Mouse (Mus musculus): ENCODE data around the gene Cyp20a1.

The Cyp20a1 gene

GRCm38 (mm10) chr1:60342808-60343629 lies at the start of gene Cyp20a1:
Gene Cyp20a1 (plus strand): TSS chr1:60343323.
- peak; percentile 96 for ATAC-seq (ENCODE audit: low TSS enrichment)

DNA sequence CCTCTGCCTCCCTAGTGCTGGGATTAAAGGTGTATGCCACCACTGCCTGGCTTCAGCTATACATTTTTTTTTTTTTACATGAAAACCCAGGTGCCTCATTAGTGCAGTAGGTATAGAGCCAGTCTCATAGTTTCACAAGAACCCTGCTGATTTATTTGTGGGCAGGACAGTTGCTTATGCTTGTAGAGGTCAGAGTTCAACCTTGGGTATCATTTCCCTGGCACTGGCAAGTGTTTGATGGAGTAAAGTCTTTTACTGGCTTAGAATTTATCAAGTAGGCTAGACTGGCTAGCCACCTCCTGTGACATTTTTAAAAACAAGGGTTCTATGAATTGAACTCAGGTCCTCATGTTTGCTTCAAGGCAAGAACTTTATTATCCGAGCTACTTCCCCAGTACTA lies 49.2 kb upstream of the Cyp20a1 start:
- ATAC-seq (ENCODE audit: low TSS enrichment), result no peak

- peak; percentile 15; the same call in 1 of the 2 replicates for ATAC-seq (ENCODE audit: low TSS enrichment)
These were observed 720 bp downstream of the Cyp20a1 start for GRCm38 (mm10) chr1:60343630-60344455.

GRCm38 (mm10) chr1:60344670-60345069 lies 1.5 kb downstream of the Cyp20a1 start:
- ATAC-seq (ENCODE audit: low TSS enrichment), result no peak

DNA sequence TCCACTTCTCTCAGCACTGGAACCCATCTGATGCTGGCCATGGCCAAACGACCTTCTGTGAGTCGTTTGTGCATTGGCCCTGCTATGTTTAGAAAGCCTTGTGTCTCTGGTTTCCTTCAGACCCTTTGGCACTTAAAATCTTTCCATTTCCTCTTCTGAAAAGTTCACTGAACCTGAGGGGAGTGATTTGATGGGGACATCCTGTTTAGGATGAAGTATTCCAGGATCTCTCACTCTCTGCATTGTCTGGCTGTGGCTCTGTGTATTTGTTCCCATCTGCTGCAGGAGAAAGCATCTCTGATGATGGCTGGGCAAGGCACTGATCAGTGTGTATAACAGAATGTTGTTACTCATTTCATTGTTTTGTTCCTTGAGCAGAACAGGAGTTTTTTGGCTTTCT lies 2.6 kb downstream of the Cyp20a1 start:
- ATAC-seq (ENCODE audit: low TSS enrichment), result no peak

DNA sequence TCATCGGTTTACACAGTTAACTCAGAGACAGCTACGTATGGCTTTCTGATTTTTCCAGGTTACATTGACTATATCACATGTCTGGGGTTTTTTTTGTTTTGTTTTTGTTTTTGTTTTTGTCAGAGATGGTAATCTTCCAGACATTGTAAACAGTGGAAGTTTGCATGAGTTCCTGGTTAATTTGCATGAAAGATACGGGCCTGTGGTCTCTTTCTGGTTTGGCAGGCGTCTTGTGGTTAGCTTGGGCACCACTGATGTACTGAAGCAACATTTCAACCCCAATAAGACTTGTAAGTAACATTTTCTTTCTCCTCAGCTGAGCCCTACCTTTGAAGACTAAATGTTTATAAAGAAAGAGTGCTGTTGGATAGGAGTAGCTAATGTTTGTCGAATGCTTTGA lies 9.7 kb downstream of the Cyp20a1 start:
- ATAC-seq (ENCODE audit: low TSS enrichment), result no peak

DNA sequence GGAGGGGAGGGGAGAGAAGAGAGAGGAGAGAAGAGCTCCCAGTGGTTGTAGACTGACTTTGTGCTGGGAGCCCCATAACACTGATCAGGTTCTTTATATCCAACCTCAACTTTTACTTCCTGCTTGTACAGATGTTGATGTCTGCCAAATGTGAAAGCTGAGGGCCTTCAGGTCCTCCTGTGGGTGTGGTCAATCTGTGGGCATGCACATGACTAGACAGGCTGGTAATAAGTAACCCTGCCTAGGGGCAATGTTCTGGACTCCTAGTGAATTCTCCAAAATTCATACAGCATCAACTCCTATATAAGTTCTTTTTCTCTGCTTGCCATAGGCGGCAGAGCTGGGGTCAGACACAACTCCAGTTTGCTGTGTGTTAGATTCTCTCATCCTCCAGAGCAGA lies 18.5 kb downstream of the Cyp20a1 start:
- ATAC-seq (ENCODE audit: low TSS enrichment), result no peak

DNA sequence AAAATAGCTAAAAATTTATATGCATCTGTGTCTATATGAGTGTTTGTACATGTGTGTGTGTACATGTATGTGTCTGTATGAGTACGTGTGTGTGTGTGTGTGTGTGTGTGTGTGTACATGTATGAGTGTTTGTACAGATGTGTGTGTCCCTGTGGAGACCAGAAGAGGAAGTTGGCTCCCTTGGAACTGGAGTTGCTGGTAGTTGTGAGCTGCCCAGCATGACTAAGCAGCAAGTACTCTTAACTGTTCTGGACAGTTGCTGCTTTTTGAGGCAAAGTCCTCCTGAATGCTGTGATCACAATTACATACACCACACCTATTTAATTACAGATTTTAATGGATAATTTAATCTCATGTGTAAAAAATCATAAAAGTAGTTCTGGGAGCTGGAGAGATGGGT lies 33.4 kb downstream of the Cyp20a1 start:
- no peak for ATAC-seq (ENCODE audit: low TSS enrichment)

DNA sequence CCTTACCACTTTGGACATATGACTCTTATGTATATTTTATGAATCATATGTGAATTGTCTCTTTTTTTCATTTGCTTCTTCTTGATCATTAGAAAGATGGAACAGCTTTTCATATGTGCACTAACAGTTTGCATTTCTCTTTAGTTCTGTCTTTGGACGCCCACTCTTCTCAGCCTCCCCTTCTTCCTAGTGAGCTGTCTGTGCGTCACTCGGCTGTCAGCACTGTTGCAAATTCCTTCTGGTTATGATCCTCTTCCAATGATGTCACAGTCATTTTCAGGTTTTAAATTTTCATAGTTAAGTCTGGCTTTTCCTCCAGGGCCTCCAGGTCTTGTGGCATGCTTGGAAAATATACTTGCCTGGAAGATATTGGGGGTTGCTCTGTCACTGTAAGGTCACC lies 38.8 kb downstream of the Cyp20a1 start:
- peak; percentile 78 for ATAC-seq (ENCODE audit: low TSS enrichment)

GRCm38 (mm10) chr1:60404848-60405247 lies 61.7 kb downstream of the Cyp20a1 start:
- ATAC-seq (ENCODE audit: low TSS enrichment), result no peak

DNA sequence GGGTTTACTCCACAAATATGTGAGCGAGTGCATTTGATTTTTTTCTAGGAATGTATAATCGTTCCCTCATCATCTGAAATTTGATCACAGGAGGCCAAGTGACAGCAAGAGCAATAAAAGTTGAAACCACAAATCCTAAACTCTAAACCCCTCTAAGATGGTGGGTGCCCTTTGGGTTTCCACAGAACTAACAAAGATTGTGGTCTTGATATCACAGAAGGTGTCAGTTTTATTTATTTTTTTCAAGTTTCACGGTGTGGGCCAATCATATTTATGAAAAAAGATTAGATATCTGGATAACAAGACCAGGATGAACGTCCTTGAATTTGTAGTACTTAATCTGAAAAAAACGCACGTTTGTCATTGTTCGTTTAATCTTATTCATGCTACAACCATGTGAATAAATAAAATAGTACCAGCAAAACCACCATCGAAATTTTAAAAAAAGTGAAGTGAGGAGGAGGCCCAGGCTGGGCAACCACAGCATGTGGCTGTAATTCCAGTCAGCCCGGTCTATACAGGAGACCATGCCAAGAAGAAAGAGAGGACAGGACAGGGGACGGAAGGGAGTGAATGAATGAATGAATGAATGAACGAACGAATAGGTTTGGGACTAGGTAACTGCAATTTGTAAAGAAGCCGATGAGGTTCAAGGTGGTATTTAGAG lies 65.5 kb downstream of the Cyp20a1 start:
- ATAC-seq (ENCODE audit: low TSS enrichment), result no peak; the same call in 1 of the 2 replicates

- ATAC-seq (ENCODE audit: low TSS enrichment), result peak; percentile 87
These were observed 66.2 kb downstream of the Cyp20a1 start, which contains the start of gene Abi2 for GRCm38 (mm10) chr1:60409168-60409828. Gene Abi2 (plus strand): TSS chr1:60409619.

- ATAC-seq (ENCODE audit: low TSS enrichment), result peak; percentile 41
These were observed 67.0 kb downstream of the Cyp20a1 start for GRCm38 (mm10) chr1:60409928-60410817.

GRCm38 (mm10) chr1:60416724-60417123 lies 73.6 kb downstream of the Cyp20a1 start:
- peak; percentile 57; the same call in 1 of the 2 replicates for ATAC-seq (ENCODE audit: low TSS enrichment)

DNA sequence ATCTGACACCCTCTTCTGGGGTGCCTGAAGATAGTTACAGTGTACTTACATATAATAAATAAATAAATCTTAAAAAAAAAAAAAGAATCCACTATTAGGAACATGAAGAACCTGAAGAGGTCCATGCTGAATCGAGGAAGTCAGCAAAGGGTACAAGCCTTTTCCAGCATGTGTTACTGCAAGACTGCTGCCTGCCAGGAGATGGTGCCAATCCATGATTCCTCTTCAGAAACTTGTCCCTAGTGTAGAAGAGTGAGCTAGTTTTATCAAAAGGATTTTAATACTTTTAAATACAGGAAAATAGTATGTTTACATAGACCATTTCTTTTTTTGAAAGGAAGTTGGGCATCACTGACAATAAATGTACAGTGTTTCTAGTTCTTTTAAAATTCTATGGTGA lies 80.8 kb downstream of the Cyp20a1 start:
- ATAC-seq (ENCODE audit: low TSS enrichment), result no peak

DNA sequence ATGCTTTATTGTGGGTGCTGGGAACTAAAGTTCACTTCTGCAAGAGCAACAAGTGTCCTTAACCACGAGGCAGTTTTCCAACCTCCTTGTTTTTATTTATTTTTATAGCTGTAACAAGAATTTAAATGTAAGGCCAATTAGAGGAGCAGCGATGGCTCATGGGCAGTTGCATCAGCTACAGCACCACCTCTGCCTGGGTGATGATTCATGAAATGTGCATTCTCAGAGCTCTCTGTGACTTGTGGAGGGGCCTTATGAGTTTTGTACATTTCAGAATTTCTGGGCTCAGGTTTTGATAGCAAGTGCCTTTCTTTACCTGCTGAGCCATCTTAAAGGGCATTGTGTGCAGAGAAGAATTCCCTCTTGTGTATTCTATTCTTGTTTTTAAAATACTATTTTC lies 85.2 kb downstream of the Cyp20a1 start:
- no peak for ATAC-seq (ENCODE audit: low TSS enrichment)

DNA sequence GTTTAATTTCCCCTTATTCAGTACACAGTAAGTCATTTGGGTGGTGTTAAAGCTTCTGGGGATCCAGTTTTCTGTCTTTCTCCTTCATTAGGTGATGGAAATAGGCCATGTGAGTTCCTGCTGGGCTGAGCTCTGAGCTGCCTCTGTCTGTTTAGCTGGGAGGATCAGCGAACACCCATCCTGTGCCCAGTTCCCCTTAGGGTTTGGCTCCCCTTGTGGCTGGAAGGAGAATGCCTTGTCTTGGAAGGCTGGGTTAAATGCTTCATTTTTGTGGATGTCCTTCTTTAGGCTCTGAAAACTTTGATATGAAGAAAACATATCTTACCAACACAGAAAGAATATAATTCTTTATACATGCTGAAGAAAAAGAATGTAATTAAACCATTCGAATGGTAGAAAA lies 85.8 kb downstream of the Cyp20a1 start:
- peak; percentile 74 for ATAC-seq (ENCODE audit: low TSS enrichment)

DNA sequence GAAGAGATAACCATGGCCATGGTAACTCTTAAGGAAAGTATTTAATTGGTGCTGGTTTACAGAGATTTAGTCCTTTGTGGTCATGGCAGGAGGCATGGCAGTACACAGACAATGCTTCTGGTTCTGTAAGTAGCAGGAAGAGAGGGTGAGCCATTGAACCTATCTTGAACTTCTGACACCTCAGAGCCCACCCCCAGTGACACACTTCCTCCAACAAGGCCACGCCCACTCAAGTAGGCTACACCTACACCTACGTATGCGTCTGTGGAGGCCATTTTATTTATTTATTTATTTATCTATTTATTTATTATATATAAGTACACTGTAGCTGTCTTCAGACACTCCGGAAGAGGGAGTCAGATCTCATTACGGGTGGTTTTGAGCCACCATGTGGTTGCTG lies 88.4 kb downstream of the Cyp20a1 start:
- no peak for ATAC-seq (ENCODE audit: low TSS enrichment)

GRCm38 (mm10) chr1:60432497-60432896 lies 89.4 kb downstream of the Cyp20a1 start:
- no peak for ATAC-seq (ENCODE audit: low TSS enrichment)
